Mouse (Mus musculus): ENCODE results near the gene Arf3. TPM values are rescaled to one million over a fixed set of nuclear protein-coding genes. Genes with fewer than 3 reads are reported as not detected.
A peak's percentile ranks its signal among the peaks of the same experiment; 100 is the strongest.
"Not testable (repeated sequence)": the region's sequence is repeated elsewhere in the genome, so short reads cannot be mapped to it uniquely, and the experiment has no call there.

Gene Arf3
- total RNA-seq, 2 experiments from 2014 or later = 124 to 135 TPM

GRCm38 (mm10) chr15:98765929-98766328 is 2.9 kb upstream of the Arf3 start:
- no peak for DNase-seq (ENCODE audit: low spot score in 2 of 2)

GRCm38 (mm10) chr15:98762201-98762621 is 803 bp downstream of the Arf3 start:
- peak; percentile 41 to 71 for DNase-seq (ENCODE audit: low spot score in 2 of 2)

- DNase-seq (ENCODE audit: low spot score in 2 of 2) = no peak
These were observed 8.9 kb downstream of the Arf3 start for GRCm38 (mm10) chr15:98754125-98754524.

- DNase-seq (ENCODE audit: low spot score in 2 of 2) = no peak
These were observed 10.0 kb downstream of the Arf3 start for GRCm38 (mm10) chr15:98753021-98753423.

- DNase-seq (ENCODE audit: low spot score in 2 of 2) = no peak
These were observed 13.9 kb downstream of the Arf3 start for GRCm38 (mm10) chr15:98749093-98749492.

- no peak for DNase-seq (ENCODE audit: low spot score in 2 of 2)
These were observed 15.7 kb downstream of the Arf3 start for GRCm38 (mm10) chr15:98747296-98747695.

- DNase-seq (ENCODE audit: low spot score in 2 of 2) = no peak
These were observed 16.6 kb downstream of the Arf3 start for GRCm38 (mm10) chr15:98746344-98746965.

GRCm38 (mm10) chr15:98743863-98744262 is 19.2 kb downstream of the Arf3 start:
- DNase-seq (ENCODE audit: low spot score in 2 of 2) = not testable (repeated sequence)

GRCm38 (mm10) chr15:98742766-98743428 is 20.1 kb downstream of the Arf3 start:
- no peak for DNase-seq (ENCODE audit: low spot score in 2 of 2)

- DNase-seq (ENCODE audit: low spot score in 2 of 2) = no peak
These were observed 22.8 kb downstream of the Arf3 start for GRCm38 (mm10) chr15:98740219-98740618.

- DNase-seq (ENCODE audit: low spot score in 2 of 2) = no peak
These were observed 24.2 kb downstream of the Arf3 start for GRCm38 (mm10) chr15:98738796-98739195.

- DNase-seq (ENCODE audit: low spot score in 2 of 2) = no peak
These were observed 25.1 kb downstream of the Arf3 start for GRCm38 (mm10) chr15:98737881-98738280.

- DNase-seq (ENCODE audit: low spot score in 2 of 2) = no peak
These were observed 26.5 kb downstream of the Arf3 start for GRCm38 (mm10) chr15:98736521-98736920.

- DNase-seq (ENCODE audit: low spot score in 2 of 2) = no peak
These were observed 28.9 kb downstream of the Arf3 start for GRCm38 (mm10) chr15:98733976-98734566.

GRCm38 (mm10) chr15:98733370-98733769 is 29.6 kb downstream of the Arf3 start:
- no peak for DNase-seq (ENCODE audit: low spot score in 2 of 2)

GRCm38 (mm10) chr15:98732006-98732531 is 30.9 kb downstream of the Arf3 start:
- no peak for DNase-seq (ENCODE audit: low spot score in 2 of 2)

- DNase-seq (ENCODE audit: low spot score in 2 of 2) = no peak
These were observed 32.2 kb downstream of the Arf3 start for GRCm38 (mm10) chr15:98730790-98731189.

- DNase-seq (ENCODE audit: low spot score in 2 of 2) = no peak
These were observed 33.0 kb downstream of the Arf3 start for GRCm38 (mm10) chr15:98729791-98730545.

GRCm38 (mm10) chr15:98728366-98728765 is 34.6 kb downstream of the Arf3 start:
- no peak for DNase-seq (ENCODE audit: low spot score in 2 of 2)

- DNase-seq (ENCODE audit: low spot score in 2 of 2) = peak in 1 of 2 experiments; percentile 51
These were observed 35.3 kb downstream of the Arf3 start, which contains the start of gene Fkbp11 for GRCm38 (mm10) chr15:98727443-98728321. TSS of gene Fkbp11 (minus strand) at chr15:98728198.
